Mouse (Mus musculus): Measurements from ENCODE around the gene Uckl1.

DNA sequence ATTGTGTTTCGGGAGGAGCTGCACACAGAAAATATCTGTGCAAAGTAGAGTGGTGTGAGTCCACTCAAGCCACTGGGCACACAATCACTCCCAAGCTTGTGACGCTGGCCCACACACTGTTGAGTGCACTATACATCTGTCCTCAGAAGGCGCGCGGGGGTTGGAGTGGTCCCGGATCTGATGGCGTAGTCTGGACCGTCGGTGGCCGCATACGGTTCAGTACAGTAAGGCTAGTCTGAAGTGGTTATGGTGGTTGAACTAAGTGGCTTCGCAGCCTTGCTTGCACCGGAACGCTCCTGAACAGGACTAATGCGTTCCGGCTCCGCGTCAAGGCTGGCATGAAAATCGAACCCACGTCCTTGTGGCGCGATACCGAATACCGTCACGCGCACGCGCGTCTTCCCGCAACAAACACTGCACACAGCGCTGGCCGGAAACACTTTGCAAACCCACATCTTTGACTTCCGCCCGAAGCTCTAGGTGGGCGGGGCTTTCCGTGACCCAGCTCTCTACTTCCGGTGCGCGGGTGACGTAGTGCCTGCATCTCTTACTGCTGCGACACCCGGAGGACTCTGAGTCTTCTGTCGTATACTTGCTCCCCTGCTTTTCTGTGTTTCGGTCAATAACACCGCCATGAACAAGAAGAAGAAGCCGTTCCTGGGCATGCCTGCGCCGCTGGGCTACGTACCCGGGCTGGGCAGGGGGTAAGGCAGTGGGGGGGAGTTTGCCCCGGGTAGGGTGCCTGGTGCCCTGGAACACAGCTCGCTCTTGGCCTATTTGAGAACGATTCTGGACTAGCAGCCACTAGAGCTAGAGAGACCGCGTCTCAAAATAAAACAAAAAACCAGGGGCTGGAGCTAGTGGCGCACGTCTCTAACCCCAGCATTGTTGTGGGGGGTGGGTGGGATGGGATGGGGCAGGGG lies 16.4 kb upstream of the Uckl1 start:
- TF ChIP-seq CTCF (IDR thresholded peaks at IDR 0.05; ENCODE audit: borderline replicate concordance, control insufficient read depth, extremely low read depth, insufficient read depth, low read length, poor library complexity) (no peak), POLR2A (IDR thresholded peaks at IDR 0.05; ENCODE audit: control insufficient read depth, extremely low read depth, insufficient read depth, low read length, poor library complexity) (peak; percentile 64)
